Mouse (Mus musculus): Measurements from ENCODE around the gene 1300017J02Rik. TPM values are rescaled to one million over a fixed set of nuclear protein-coding genes. Genes with fewer than 3 reads are reported as not detected.

Gene 1300017J02Rik
- total and polyA plus RNA-seq, 2 experiments from 2014 or later, result 1.4 TPM; not detected in 1

DNA sequence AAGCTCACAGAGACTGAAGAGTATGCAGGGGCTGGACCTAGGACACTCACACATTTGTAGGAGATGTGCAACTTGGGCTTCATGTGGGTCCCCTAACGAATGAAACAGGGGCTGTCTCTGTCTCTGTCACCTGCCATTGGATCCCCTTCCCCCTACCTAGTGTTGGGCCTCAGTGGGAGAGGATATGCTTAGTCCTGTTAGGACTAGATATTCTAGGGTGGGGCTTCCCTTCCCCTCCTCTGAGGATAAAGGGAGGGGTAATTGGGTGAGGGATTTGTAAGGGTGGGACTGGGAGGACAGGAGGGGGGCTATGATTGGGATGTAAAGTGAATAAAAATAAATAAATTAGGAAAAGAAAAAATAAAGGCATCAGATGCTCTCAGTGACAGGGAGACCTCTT, 29.2 kb downstream of the 1300017J02Rik start:
- H3K4me3 ChIP-seq (ENCODE audit: low read depth, low read length), result no peak overlapping the region
- DNase-seq (ENCODE audit: low spot score) (no peak), ATAC-seq (ENCODE audit: insufficient read depth, low read depth) (no peak)
- no peaks in the 10 kb centered on the region for H3K4me1 ChIP-seq (ENCODE audit: control insufficient read depth, insufficient read depth)
- no peak overlapping the region for H3K4me2 ChIP-seq (ENCODE audit: low read depth, low read length)
- H3K9me3 ChIP-seq (replicated peaks; ENCODE audit: control insufficient read depth, low read length), result no peaks in the 10 kb centered on the region
- no peaks in the 10 kb centered on the region for H3K27me3 ChIP-seq (ENCODE audit: control insufficient read depth, insufficient read depth, low read length)
- H3K36me3 ChIP-seq (replicated peaks; ENCODE audit: control insufficient read depth, insufficient read depth, low read length), result no peaks in the 10 kb centered on the region
- WGBS, result 68% methylated on average over 1 of the region's 1 CpGs
- H3K27ac ChIP-seq (ENCODE audit: low read depth), result no peak overlapping the region
- TF ChIP-seq EP300 (IDR thresholded peaks at IDR 0.05; ENCODE audit: low read depth) (no peak), CTCF (IDR thresholded peaks at IDR 0.05; ENCODE audit: low read depth) (no peak)
- H3K9ac ChIP-seq (replicated peaks; ENCODE audit: low read depth, low read length), result no peak overlapping the region

DNA sequence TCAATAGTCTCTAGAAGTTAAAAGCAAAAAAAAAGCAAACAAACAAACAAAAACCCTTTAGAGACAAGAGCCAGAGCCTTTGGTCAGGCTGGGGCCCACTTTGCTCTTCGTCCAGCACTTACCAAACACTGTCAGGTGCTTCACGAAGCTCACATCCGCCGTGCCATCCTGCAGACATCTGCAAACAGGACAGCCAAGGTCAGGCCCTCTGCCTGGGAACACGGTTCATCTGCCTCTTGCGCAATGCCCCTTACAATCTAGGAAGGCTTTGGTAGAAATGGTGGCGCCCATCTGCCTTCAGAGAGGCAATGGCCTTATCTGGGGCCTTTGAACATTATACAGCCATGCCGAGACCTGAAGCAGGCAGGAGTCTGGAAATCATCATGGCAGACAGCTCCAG, 30.1 kb downstream of the 1300017J02Rik start:
- no peaks in the 10 kb centered on the region for H3K36me3 ChIP-seq (replicated peaks; ENCODE audit: control insufficient read depth, insufficient read depth, low read length)
- ATAC-seq (ENCODE audit: insufficient read depth, low read depth) (no peak), DNase-seq (ENCODE audit: low spot score) (no peak)
- H3K4me1 ChIP-seq (ENCODE audit: control insufficient read depth, insufficient read depth), result no peaks in the 10 kb centered on the region
- WGBS, result 61% methylated on average over 8 of the region's 8 CpGs
- H3K4me2 ChIP-seq (ENCODE audit: low read depth, low read length), result no peak overlapping the region
- no peak overlapping the region for H3K27ac ChIP-seq (ENCODE audit: low read depth)
- H3K4me3 ChIP-seq (ENCODE audit: low read depth, low read length), result no peak overlapping the region
- H3K9ac ChIP-seq (replicated peaks; ENCODE audit: low read depth, low read length), result no peak overlapping the region
- no peaks in the 10 kb centered on the region for H3K9me3 ChIP-seq (replicated peaks; ENCODE audit: control insufficient read depth, low read length)
- no peaks in the 10 kb centered on the region for H3K27me3 ChIP-seq (ENCODE audit: control insufficient read depth, insufficient read depth, low read length)
- TF ChIP-seq EP300 (IDR thresholded peaks at IDR 0.05; ENCODE audit: low read depth), result no peak
- TF ChIP-seq CTCF (IDR thresholded peaks at IDR 0.05; ENCODE audit: low read depth), result no peak

DNA sequence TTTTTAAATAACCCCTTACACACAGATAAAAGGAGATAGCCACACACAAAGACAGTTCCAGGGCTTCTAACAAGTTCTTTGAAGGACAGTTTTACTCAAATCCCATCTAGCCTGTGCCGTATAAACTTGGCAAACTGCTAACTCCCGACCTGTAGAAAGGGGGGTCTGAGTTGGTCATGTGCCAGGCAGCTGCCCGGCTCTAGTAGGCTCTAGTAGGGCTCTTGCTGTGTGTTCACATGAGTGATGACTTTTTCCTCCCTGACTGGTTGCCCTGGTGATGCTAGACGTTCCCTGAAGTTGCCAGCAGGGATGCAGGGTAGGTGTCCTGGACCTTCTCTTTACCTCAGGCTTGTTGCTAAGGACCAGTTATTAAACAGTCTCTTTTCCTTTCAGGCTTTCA, 33.8 kb downstream of the 1300017J02Rik start:
- Histone ChIP-seq H3K4me1 (ENCODE audit: control insufficient read depth, insufficient read depth) (no peaks in the 10 kb centered on the region), H3K4me2 (ENCODE audit: low read depth, low read length) (no peak overlapping the region), H3K27me3 (ENCODE audit: control insufficient read depth, insufficient read depth, low read length) (no peaks in the 10 kb centered on the region), H3K9ac (replicated peaks; ENCODE audit: low read depth, low read length) (no peak overlapping the region), H3K4me3 (ENCODE audit: low read depth, low read length) (no peak overlapping the region), H3K27ac (ENCODE audit: low read depth) (no peak overlapping the region), H3K9me3 (replicated peaks; ENCODE audit: control insufficient read depth, low read length) (no peaks in the 10 kb centered on the region), H3K36me3 (replicated peaks; ENCODE audit: control insufficient read depth, insufficient read depth, low read length) (no peaks in the 10 kb centered on the region)
- DNase-seq (ENCODE audit: low spot score) (no peak), ATAC-seq (ENCODE audit: insufficient read depth, low read depth) (no peak)
- 15% methylated on average over 4 of the region's 4 CpGs for WGBS
- TF ChIP-seq CTCF (IDR thresholded peaks at IDR 0.05; ENCODE audit: low read depth) (no peak), EP300 (IDR thresholded peaks at IDR 0.05; ENCODE audit: low read depth) (no peak)

DNA sequence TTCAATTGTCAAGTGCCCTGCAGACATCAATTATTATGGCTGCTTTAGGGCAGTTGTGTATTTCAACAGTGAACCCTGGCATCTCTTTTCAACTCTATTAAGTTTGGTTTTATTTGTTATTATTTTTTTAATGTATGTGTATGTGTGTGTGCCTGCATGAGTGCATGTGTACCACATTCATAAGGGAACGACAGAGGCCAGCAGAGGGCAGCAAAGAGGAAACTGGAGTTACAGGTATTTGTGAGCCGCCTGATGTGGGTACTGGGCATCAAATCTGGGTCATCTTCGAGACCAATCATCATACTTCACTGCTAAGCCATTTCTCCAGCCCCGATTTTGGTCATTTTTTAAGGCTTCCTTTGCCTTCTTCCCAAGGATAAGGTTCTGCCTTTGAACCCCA, 39.1 kb downstream of the 1300017J02Rik start:
- WGBS, result 86% methylated on average over 4 of the region's 4 CpGs
- Histone ChIP-seq H3K27me3 (ENCODE audit: control insufficient read depth, insufficient read depth, low read length) (no peaks in the 10 kb centered on the region), H3K27ac (ENCODE audit: low read depth) (no peak overlapping the region), H3K4me3 (ENCODE audit: low read depth, low read length) (no peak overlapping the region), H3K36me3 (replicated peaks; ENCODE audit: control insufficient read depth, insufficient read depth, low read length) (no peaks in the 10 kb centered on the region), H3K9me3 (replicated peaks; ENCODE audit: control insufficient read depth, low read length) (no peaks in the 10 kb centered on the region), H3K9ac (replicated peaks; ENCODE audit: low read depth, low read length) (no peak overlapping the region), H3K4me1 (ENCODE audit: control insufficient read depth, insufficient read depth) (no peaks in the 10 kb centered on the region), H3K4me2 (ENCODE audit: low read depth, low read length) (no peak overlapping the region)
- DNase-seq (ENCODE audit: low spot score), result no peak
- no peak for TF ChIP-seq EP300 (IDR thresholded peaks at IDR 0.05; ENCODE audit: low read depth)
- no peak for TF ChIP-seq CTCF (IDR thresholded peaks at IDR 0.05; ENCODE audit: low read depth)
- ATAC-seq (ENCODE audit: insufficient read depth, low read depth), result no peak

DNA sequence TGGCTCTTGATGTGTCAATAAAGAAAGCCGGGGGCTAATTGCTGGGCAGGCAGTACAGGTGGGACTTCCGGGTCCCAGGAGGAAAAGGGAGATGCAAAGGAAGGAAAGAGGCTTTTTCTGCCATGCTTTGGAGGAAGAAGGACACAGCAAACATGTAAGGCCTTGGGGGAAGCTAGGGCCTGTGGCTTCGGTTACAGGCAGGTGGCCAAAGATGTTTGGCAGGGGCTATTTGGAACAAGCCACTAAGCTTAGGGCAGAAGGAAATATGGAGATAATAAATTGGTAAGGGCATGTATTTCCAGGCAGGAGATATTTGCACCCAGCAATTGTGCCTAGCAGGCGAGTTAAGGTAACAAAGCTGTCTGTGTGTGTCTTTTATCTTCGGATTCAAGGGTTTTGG, 52.0 kb downstream of the 1300017J02Rik start:
- Histone ChIP-seq H3K4me1 (ENCODE audit: control insufficient read depth, insufficient read depth) (no peaks in the 10 kb centered on the region; the same call in 1 of the 2 replicates), H3K9ac (replicated peaks; ENCODE audit: low read depth, low read length) (no peak overlapping the region), H3K27ac (ENCODE audit: low read depth) (no peak overlapping the region), H3K27me3 (ENCODE audit: control insufficient read depth, insufficient read depth, low read length) (no peaks in the 10 kb centered on the region), H3K36me3 (replicated peaks; ENCODE audit: control insufficient read depth, insufficient read depth, low read length) (no peaks in the 10 kb centered on the region), H3K4me2 (ENCODE audit: low read depth, low read length) (no peak overlapping the region), H3K4me3 (ENCODE audit: low read depth, low read length) (no peak overlapping the region), H3K9me3 (replicated peaks; ENCODE audit: control insufficient read depth, low read length) (no peaks in the 10 kb centered on the region)
- WGBS, result 54% methylated on average over 5 of the region's 5 CpGs
- no peak for ATAC-seq (ENCODE audit: insufficient read depth, low read depth)
- no peak for DNase-seq (ENCODE audit: low spot score)
- no peak for TF ChIP-seq EP300 (IDR thresholded peaks at IDR 0.05; ENCODE audit: low read depth)

DNA sequence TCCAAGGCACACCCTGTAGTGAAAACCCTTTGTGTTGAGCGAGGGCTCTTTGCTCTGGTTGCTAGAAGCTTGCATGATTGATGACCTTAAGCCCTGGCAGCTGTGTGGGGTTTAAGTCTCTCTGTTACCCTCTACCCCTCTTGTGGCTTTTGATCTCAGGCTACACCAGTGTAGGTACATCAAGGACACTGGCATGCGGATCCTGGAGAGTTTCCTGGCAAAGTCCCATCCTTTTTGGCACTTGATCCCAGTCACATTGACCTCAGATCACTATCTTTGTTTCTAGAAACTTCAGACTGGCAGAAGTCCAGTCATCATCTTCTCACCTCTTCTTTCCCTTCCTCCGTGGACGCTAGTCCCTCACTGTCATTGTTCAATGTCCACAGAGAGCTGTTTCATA, 56.3 kb downstream of the 1300017J02Rik start:
- DNase-seq (ENCODE audit: low spot score), result no peak
- no peak overlapping the region for H3K4me2 ChIP-seq (ENCODE audit: low read depth, low read length)
- no peaks in the 10 kb centered on the region for H3K27me3 ChIP-seq (ENCODE audit: control insufficient read depth, insufficient read depth, low read length)
- H3K9me3 ChIP-seq (replicated peaks; ENCODE audit: control insufficient read depth, low read length), result no peaks in the 10 kb centered on the region
- H3K4me1 ChIP-seq (ENCODE audit: control insufficient read depth, insufficient read depth), result no peaks in the 10 kb centered on the region; the same call in 1 of the 2 replicates
- no peak overlapping the region for H3K4me3 ChIP-seq (ENCODE audit: low read depth, low read length)
- WGBS, result 26% methylated on average over 4 of the region's 4 CpGs
- TF ChIP-seq EP300 (IDR thresholded peaks at IDR 0.05; ENCODE audit: low read depth) (no peak), CTCF (IDR thresholded peaks at IDR 0.05; ENCODE audit: low read depth) (no peak)
- H3K36me3 ChIP-seq (replicated peaks; ENCODE audit: control insufficient read depth, insufficient read depth, low read length), result no peaks in the 10 kb centered on the region
- no peak overlapping the region for H3K9ac ChIP-seq (replicated peaks; ENCODE audit: low read depth, low read length)
- no peak overlapping the region for H3K27ac ChIP-seq (ENCODE audit: low read depth)
- no peak for ATAC-seq (ENCODE audit: insufficient read depth, low read depth)

Data from heart, postnatal 0 days (tissue).